Mouse (Mus musculus) embryonic facial prominence, embryonic 12.5 days (tissue): ENCODE results near the gene Hus1. TPM values are rescaled to one million over a fixed set of nuclear protein-coding genes. Genes with fewer than 3 reads are reported as not detected.

Source experiments
- ATAC-seq: fragments of 200-750 bp; cut with Nextera tagmentation; 2 replicates; pipeline ENCODE4 v1.8.0; 2017; ENCODE audit not compliant: insufficient number of reproducible peaks, insufficient read depth, low FRiP score, low TSS enrichment
- H3K27ac ChIP-seq: fragments of 300-500 bp; sonication (generic); 2 replicates; pipeline ENCODE4 v1.5.1; 2016; ENCODE audit warnings: mild to moderate bottlenecking
- H3K27me3 ChIP-seq: fragments of 300-500 bp; sonication (generic); 2 replicates; pipeline ENCODE4 v1.6.1; 2016; ENCODE audit warnings: mild to moderate bottlenecking, moderate library complexity
- H3K36me3 ChIP-seq: fragments of 300-500 bp; sonication (generic); 2 replicates; pipeline ENCODE4 v1.6.1; 2016; ENCODE audit warnings: mild to moderate bottlenecking
- H3K4me1 ChIP-seq: fragments of 300-500 bp; sonication (generic); 2 replicates; pipeline ENCODE4 v1.6.1; 2016
- H3K4me2 ChIP-seq: fragments of 300-500 bp; sonication (generic); replicated peaks from 2 replicates; pipeline ENCODE4 v1.6.1; 2016; ENCODE audit warnings: mild to moderate bottlenecking, moderate library complexity
- H3K4me3 ChIP-seq: fragments of 300-500 bp; sonication (generic); 2 replicates; pipeline ENCODE4 v1.5.1; 2016; ENCODE audit warnings: mild to moderate bottlenecking
- H3K9ac ChIP-seq: fragments of 300-500 bp; sonication (generic); 2 replicates; pipeline ENCODE4 v1.6.1; 2016; ENCODE audit warnings: mild to moderate bottlenecking, moderate library complexity
- H3K9me3 ChIP-seq: fragments of 300-500 bp; sonication (generic); 2 replicates; pipeline ENCODE4 v1.6.1; 2016; ENCODE audit warnings: mild to moderate bottlenecking, moderate library complexity
- WGBS: fragments of 180-500 bp; shearing (Covaris S2); methylation state at CpG from one replicate; pipeline ENCODE4 v1.1.7; 2016; 5-methylcytosine and 5-hydroxymethylcytosine counted together
- polyA plus RNA-seq: library from polyadenylated mRNA; unstranded; fragments of >200 nt; fragmentation: Nextera tagmentation; extraction: Ambion mirVana; gene quantifications from 2 replicates; pipeline ENCODE4 v1.2.1, GENCODE M21; 2016

The Hus1 gene
- polyA plus RNA-seq, result 15.5 and 16.8 TPM in 2 replicates

DNA sequence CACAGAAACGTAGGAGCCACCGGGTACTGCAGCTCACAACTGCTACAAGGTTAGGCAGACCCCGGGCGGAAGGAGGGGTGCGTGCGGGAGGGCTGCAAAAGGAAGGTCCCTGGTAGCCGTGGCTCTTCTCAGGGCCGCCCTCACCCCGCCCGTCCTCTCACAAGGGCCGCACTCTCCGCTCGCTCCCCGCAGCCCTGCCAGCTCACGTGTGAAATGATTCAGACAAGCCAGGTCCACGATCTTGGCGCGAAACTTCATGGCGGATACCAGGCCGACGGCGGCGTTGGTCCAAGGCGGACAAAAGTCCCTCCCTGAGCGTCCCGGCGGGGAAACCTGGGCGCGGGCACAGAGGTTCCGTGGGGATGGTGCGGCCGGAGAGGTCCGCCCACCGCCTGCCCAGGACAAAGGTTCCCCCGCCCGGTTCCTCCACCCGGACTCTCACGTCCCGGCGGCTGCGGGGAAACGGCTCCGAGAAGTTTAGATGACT, at the start of gene Hus1:
TSS of gene Hus1 (minus strand) at position 339 of the 487 bp plus-strand sequence.
- Histone ChIP-seq H3K27me3 (no peaks in the 10 kb centered on the region), H3K27ac (peak within 1 kb of the TSS; percentile 97), H3K4me2 (peak within 1 kb of the TSS; percentile 84), H3K4me3 (peak within 1 kb of the TSS; percentile 75), H3K4me1 (peaks cover 10% of the 10 kb centered on the region), H3K9me3 (no peaks in the 10 kb centered on the region), H3K9ac (peak within 1 kb of the TSS; percentile 82), H3K36me3 (peaks cover 10% of the 10 kb centered on the region; the same call in 1 of the 2 replicates)
- WGBS, result under 1% methylated on average over 42 of the region's 43 CpGs
- peak; percentile 93 for ATAC-seq

DNA sequence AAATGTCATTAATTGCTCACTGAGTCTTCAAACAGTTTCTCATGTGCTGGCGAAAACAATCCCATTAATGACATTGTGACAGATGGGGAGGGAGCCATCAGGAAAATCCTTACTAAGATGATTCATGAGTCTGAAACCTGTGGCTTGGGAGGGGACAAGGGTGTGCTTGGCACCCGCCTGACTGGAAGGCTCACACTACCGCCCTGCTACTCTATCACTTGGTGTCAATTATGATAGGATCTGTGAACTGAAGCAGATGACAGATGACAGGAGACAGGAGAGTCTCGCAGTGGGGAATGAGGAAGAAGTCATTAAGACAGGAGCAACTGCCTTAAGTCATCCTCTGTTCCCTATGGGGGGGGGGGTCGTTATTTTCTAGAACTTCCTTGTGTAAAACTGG, 49.5 kb upstream of the Hus1 start:
- H3K36me3 ChIP-seq, result no peaks in the 10 kb centered on the region
- no peak overlapping the region for H3K4me3 ChIP-seq
- H3K27me3 ChIP-seq, result no peaks in the 10 kb centered on the region
- H3K9me3 ChIP-seq, result no peaks in the 10 kb centered on the region
- H3K4me2 ChIP-seq, result no peak overlapping the region
- H3K27ac ChIP-seq, result no peak overlapping the region
- no peak overlapping the region for H3K9ac ChIP-seq
- no peaks in the 10 kb centered on the region for H3K4me1 ChIP-seq
- ATAC-seq, result no peak
- WGBS, result 61% methylated on average over 5 of the region's 5 CpGs

DNA sequence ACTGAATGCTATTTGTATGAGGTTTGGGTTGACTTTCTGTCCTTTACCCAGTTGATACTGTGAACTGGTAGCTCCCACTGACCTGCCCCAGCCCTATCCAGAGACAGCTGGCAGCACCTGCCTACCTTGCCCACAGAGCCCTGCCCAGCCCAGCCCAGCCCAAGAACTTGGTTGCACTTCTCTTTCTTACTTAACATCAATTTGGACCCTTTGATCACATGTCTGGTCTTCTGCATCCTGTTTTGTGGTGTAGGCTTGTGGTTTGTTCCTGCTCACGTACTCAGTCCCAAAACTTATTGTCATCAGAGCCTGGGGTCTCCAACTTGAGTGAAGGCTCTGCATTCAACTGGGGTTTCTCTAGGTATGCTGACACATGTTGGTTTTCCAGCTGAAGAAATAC, 49.0 kb upstream of the Hus1 start:
- H3K9ac ChIP-seq, result no peak overlapping the region
- no peaks in the 10 kb centered on the region for H3K4me1 ChIP-seq
- ATAC-seq, result no peak
- H3K27ac ChIP-seq, result no peak overlapping the region
- no peaks in the 10 kb centered on the region for H3K27me3 ChIP-seq
- H3K4me3 ChIP-seq, result no peak overlapping the region
- WGBS, result 81% methylated on average over 1 of the region's 1 CpGs
- no peaks in the 10 kb centered on the region for H3K36me3 ChIP-seq
- H3K4me2 ChIP-seq, result no peak overlapping the region
- no peaks in the 10 kb centered on the region for H3K9me3 ChIP-seq

DNA sequence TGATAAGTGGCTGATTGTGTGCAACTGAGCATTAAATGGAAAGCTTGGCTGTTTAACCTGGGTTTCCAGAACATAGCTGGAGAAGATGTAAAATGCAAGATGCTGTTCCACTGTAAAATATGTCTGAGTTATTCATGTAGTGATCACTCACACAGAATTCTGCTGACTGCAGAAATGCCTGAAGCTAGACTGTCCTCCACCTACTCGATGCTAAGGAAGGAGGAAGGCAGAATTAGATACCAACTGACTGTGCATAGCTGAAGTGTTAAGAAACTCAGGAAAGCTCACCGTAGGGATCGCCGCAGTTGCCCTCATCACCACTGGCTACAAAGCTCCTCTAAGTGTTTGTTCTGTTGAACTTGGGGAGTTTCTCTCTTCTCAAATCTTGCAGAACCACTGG, 46.7 kb upstream of the Hus1 start:
- Histone ChIP-seq H3K9ac (no peak overlapping the region), H3K4me2 (no peak overlapping the region), H3K36me3 (no peaks in the 10 kb centered on the region), H3K9me3 (no peaks in the 10 kb centered on the region), H3K4me1 (no peaks in the 10 kb centered on the region), H3K27ac (no peak overlapping the region), H3K27me3 (no peaks in the 10 kb centered on the region), H3K4me3 (no peak overlapping the region)
- ATAC-seq, result no peak
- WGBS, result 85% methylated on average over 4 of the region's 4 CpGs

DNA sequence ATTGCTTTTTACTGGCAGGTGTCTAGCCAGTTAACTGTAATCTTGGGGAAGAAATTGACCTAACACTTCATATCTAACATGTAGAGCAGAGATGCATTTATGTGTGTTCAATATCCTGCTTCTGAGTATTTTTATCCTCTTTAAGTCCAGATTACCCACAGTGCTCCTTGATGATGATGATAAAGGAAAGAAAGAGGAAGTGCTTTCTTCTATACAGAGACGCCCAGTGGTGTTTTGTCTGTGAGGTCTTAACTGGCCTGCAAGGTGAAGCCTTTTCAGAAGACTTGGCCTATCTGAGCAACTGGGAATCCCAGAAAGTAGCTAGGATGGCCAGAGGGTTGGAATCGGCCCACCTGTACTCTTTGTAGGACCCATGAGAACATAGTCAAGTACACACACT, 45.9 kb upstream of the Hus1 start:
- Histone ChIP-seq H3K27me3 (peaks cover 4% of the 10 kb centered on the region; the same call in 1 of the 2 replicates), H3K4me2 (no peak overlapping the region), H3K4me3 (no peak overlapping the region), H3K9ac (no peak overlapping the region), H3K4me1 (no peaks in the 10 kb centered on the region), H3K9me3 (no peaks in the 10 kb centered on the region), H3K27ac (no peak overlapping the region), H3K36me3 (no peaks in the 10 kb centered on the region)
- 80% methylated on average over 2 of the region's 2 CpGs for WGBS
- no peak for ATAC-seq

DNA sequence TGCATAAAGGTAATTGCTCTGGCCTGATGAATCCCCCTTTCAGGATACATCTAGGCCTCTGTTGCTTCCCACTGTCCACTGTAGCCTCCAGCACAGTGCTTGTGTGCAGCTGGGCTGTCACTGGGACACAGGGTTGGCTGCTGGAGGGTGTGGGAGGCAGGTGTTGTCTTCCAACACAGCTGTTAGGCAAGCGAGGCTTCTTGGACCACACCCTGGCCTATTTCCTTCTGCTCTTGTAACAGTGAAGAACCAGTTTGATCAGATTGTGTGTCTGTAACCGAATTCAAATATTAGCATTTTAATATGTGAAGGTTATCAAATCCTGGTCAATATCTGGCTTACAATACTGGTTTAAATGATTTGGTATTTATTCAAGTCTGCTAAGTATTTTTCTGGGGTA, 40.9 kb upstream of the Hus1 start:
- Histone ChIP-seq H3K27me3 (peaks cover 27% of the 10 kb centered on the region), H3K9ac (no peak overlapping the region), H3K4me1 (peaks cover 4% of the 10 kb centered on the region; the same call in 1 of the 2 replicates), H3K9me3 (no peaks in the 10 kb centered on the region), H3K4me3 (no peak overlapping the region), H3K4me2 (no peak overlapping the region), H3K36me3 (no peaks in the 10 kb centered on the region), H3K27ac (no peak overlapping the region)
- no peak for ATAC-seq
- WGBS, result 68% methylated on average over 2 of the region's 2 CpGs

DNA sequence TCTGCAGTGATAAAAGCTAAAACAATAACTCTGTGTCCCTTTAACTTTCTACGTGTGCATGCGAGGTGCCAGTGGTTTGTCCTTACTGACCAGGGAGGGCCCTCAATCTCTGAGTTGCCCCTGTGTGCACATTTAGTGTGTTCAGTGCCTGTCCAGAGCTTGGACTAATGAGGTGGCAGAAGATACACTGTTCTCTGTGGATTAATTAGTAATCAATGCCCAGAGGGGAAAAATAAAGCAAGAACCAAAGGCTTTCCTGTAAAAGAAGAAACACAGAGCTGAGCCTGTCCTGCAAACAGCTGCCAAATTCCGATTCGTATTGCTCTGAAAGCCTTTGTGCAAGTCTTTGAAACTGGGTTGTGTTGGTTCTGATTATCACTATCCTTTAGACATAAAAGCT, 39.2 kb upstream of the Hus1 start:
- Histone ChIP-seq H3K36me3 (no peaks in the 10 kb centered on the region), H3K4me3 (no peak overlapping the region), H3K4me1 (peaks cover 4% of the 10 kb centered on the region; the same call in 1 of the 2 replicates), H3K4me2 (no peak overlapping the region), H3K9me3 (no peaks in the 10 kb centered on the region), H3K27ac (no peak overlapping the region), H3K27me3 (peaks cover 27% of the 10 kb centered on the region), H3K9ac (no peak overlapping the region)
- ATAC-seq, result no peak
- WGBS, result 81% methylated on average over 4 of the region's 4 CpGs

DNA sequence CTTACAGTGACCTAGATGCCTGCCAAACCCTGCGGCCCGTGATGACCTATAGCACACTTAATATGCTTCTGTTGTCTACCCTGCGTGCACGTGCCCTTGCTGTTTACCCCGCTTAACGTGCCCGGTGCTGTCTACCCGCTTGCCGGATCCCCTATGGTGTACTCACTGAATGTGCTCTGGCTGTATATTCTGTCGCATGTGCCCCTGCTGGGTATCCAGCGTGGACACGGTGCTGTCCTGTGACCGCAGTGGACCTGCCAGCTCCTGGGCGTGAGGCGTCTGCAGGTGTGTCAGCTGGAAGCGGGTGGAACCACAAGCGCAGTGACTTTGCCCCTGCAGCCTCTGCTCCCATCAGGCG, 37.7 kb upstream of the Hus1 start, which contains the start of gene Sun3:
TSS of gene Sun3 (minus strand) at position 289 of the 358 bp plus-strand sequence.
- peak; percentile 29; the same call in 1 of the 2 replicates for ATAC-seq
- under 1% methylated on average over 18 of the region's 18 CpGs for WGBS
- H3K9me3 ChIP-seq, result no peaks in the 10 kb centered on the region
- H3K4me3 ChIP-seq, result peak within 1 kb of the TSS; percentile 49
- no peak within 1 kb of the TSS for H3K27ac ChIP-seq
- peak within 1 kb of the TSS; percentile 96 for H3K4me2 ChIP-seq
- peaks cover 27% of the 10 kb centered on the region for H3K27me3 ChIP-seq
- no peaks in the 10 kb centered on the region for H3K36me3 ChIP-seq
- peaks cover 4% of the 10 kb centered on the region; the same call in 1 of the 2 replicates for H3K4me1 ChIP-seq
- peak within 1 kb of the TSS; percentile 20; the same call in 1 of the 2 replicates for H3K9ac ChIP-seq

DNA sequence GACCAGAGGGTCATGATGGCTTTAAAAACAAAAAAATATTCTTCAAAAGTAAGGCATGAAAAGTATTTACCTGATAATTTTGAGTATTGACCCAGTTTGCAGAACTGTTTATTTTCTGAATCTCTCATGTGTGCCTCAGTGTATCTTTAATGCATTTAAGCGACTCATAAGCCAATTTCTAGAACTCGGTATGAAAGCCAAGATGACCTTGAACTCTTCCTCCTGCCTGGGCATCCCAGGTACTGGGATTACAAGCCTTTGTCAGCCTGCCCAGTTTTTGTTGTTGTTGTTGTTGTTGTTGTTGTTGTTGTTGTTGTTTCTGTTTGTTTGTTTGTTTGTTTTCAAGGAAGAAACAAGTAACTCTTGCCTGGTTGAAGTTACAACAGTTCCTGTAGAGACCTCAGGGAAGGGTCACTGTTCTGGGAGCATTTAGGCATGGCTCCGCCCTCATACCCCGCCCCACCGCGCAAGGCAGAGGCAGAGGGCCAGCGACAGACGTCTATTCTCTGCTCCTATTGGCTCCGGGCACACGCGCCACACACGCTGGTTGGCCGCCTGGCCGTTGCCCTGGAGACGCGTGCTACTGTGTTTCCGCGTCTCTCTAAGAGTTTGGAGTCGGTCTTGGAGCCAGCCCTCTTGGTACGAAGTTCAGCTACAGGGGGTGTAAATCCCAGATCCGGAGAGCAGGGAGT, 37.2 kb upstream of the Hus1 start, which contains the start of gene Gm11992:
TSS of gene Gm11992 (plus strand) at position 584 of the 692 bp plus-strand sequence.
- peak within 1 kb of the TSS; percentile 20; the same call in 1 of the 2 replicates for H3K9ac ChIP-seq
- 6% methylated on average over 21 of the region's 21 CpGs for WGBS
- peaks cover 4% of the 10 kb centered on the region; the same call in 1 of the 2 replicates for H3K4me1 ChIP-seq
- H3K4me3 ChIP-seq, result peak within 1 kb of the TSS; percentile 49
- ATAC-seq, result peak; percentile 100
- H3K27ac ChIP-seq, result no peak within 1 kb of the TSS
- H3K27me3 ChIP-seq, result peaks cover 27% of the 10 kb centered on the region
- no peaks in the 10 kb centered on the region for H3K9me3 ChIP-seq
- peak within 1 kb of the TSS; percentile 96 for H3K4me2 ChIP-seq
- no peaks in the 10 kb centered on the region for H3K36me3 ChIP-seq

DNA sequence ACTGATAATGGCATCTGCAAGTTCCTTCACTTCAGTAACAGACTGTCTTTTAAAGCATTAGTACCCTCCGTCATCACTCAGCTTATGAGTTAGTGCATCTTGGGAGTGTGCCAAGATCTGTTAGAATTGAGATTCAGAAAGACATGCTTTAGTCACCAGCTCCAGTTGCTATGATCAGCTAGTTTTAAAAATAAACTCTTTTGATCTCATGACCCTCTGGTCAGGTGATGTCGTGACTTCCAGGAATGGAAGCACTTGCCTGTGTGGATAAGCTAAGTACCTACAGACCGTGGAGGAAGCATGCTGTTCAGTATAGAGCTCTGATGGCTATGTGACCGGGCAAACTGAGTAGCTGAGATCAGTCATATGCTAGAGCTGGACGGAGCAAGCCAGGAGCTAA, 36.1 kb upstream of the Hus1 start:
- Histone ChIP-seq H3K9ac (no peak overlapping the region), H3K27me3 (peaks cover 23% of the 10 kb centered on the region), H3K9me3 (no peaks in the 10 kb centered on the region), H3K27ac (no peak overlapping the region), H3K4me3 (no peak overlapping the region), H3K36me3 (no peaks in the 10 kb centered on the region), H3K4me2 (no peak overlapping the region), H3K4me1 (peaks cover 4% of the 10 kb centered on the region; the same call in 1 of the 2 replicates)
- ATAC-seq, result no peak
- WGBS, result 79% methylated on average over 5 of the region's 5 CpGs

DNA sequence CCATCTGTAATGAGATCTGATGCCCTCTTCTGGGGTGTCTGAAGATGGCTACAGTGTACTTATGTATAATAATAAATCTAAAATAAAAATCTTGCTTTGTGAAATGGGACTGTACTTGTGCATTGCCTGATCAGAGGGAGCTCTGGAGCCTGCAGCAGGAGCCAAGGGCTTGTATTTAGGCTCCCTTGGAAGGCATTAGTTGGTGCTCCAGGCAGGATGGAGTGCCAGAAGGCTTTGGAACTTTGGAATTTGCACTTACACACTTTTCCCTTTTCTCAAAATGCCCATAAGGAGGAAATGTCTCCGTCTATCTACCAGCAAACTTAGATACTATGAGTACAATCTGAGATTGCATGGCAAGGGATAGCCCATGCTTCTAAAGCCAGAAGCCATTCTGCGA, 35.6 kb upstream of the Hus1 start:
- ATAC-seq, result no peak
- no peak overlapping the region for H3K27ac ChIP-seq
- H3K9ac ChIP-seq, result no peak overlapping the region
- H3K9me3 ChIP-seq, result no peaks in the 10 kb centered on the region
- H3K4me3 ChIP-seq, result no peak overlapping the region
- WGBS, result 86% methylated on average over 2 of the region's 2 CpGs
- no peak overlapping the region for H3K4me2 ChIP-seq
- H3K4me1 ChIP-seq, result peaks cover 4% of the 10 kb centered on the region; the same call in 1 of the 2 replicates
- H3K36me3 ChIP-seq, result no peaks in the 10 kb centered on the region
- peaks cover 23% of the 10 kb centered on the region for H3K27me3 ChIP-seq

DNA sequence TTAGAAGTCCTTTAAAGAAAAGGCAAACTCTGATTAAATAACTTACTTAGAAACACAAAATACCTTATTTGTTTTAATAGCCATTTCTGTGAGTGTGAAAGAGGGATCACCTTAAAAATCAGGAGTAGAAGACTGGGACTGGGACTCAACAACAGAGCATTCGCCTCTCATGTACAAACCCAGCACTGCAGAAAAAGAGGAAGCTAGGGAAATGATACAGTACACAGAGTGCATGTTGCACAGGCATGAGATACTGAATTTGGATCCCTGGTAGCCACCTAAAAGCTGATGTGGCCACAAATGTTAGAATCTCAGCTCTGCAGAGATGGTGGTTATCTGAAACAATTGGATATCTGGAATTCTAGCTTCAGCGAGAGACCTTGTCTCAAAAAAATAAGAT, 20.5 kb upstream of the Hus1 start:
- Histone ChIP-seq H3K4me2 (no peak overlapping the region), H3K9me3 (no peaks in the 10 kb centered on the region), H3K27ac (no peak overlapping the region), H3K36me3 (no peaks in the 10 kb centered on the region), H3K27me3 (no peaks in the 10 kb centered on the region), H3K9ac (no peak overlapping the region), H3K4me1 (no peaks in the 10 kb centered on the region), H3K4me3 (no peak overlapping the region)
- ATAC-seq, result no peak
- WGBS, result 84% methylated on average over 2 of the region's 2 CpGs
